Mouse (Mus musculus) megakaryocyte-erythroid progenitor cell, adult 5-6 weeks (primary cell): ENCODE results near the gene Ncapd3. TPM values are rescaled to one million over a fixed set of nuclear protein-coding genes. Genes with fewer than 3 reads are reported as not detected.

Source experiments
- ATAC-seq: replicated peaks from 2 replicates; pipeline ENCODE4 v1.8.0; 2016; ENCODE audit warnings: mild to moderate bottlenecking, inconsistent platforms; ENCODE audit not compliant: severe bottlenecking, poor library complexity, low FRiP score, low TSS enrichment
- total RNA-seq, 2 experiments: library from RNA; stranded (forward) in 1 of 2; stranded (reverse) in 1 of 2; fragments of 200-1000, 215-1000 nt in 1 of 2; fragments of >200 nt in 1 of 2; fragmentation: Nextera tagmentation in 1 of 2; gene quantifications; 2 replicates each; pipeline ENCODE4 v1.2.3; 2014 to 2017

Ncapd3 gene
- total RNA-seq (2014; fragmentation: Nextera tagmentation) (69.3 and 79.4 TPM in 2 replicates), total RNA-seq (2017) (47.9 and 52.1 TPM in 2 replicates)

DNA sequence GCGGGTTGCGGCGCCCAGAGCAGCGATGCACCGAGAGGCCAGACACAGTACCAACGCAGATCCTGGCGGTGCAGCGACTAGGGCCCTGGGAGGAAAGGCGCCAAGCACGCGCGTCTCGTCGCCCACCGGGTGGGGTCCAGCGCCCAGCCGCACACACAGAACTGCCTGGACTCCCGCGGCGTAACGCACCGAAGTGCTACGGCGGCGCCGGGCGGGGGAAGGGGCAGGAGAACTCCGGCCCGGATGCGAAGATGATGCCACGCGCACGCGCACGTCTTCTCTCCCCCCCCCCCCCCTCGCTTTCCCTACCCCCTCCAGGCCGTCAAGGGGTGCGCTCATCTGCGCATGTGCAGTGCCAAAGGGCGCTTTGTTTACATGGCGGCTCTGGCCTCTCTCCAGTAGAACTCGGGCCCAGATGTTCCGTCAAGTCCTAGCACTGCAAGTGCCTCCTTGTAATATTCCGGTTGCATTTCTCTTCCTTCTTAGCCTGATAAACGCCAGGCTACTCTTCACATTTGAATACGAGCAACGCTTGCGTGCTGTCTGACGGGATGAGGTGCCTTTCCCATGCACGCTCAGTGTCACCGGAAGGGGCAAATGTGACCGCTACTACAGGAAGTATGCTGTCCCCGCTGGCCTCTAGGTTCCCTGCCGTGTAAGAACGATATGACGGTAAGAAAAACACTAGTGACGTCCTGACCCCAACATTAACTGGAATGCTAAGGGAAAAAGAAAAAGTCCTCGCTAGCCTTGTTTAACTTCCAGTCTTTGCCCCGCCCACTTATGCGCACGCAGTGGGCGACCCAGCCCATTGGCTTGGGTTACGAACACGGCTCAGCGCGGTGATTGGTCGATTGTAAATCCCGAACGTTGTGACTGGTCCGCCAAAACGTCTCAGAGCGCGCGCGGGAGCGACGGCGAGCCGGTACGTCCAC lies at the start of gene Ncapd3, which contains the start of gene Vps26b:
Gene Ncapd3, plus strand, starts transcription at position 348 of the 935 bp plus-strand sequence.
Gene Vps26b, minus strand, starts transcription at position 238 of the 935 bp plus-strand sequence.
- peak; percentile 90 for ATAC-seq

GRCm38 (mm10) chr9:26985090-26985613 lies 44.8 kb upstream of the Ncapd3 start:
- ATAC-seq: no peak

- no peak for ATAC-seq
These were observed 44.2 kb upstream of the Ncapd3 start for GRCm38 (mm10) chr9:26985668-26986277.

DNA sequence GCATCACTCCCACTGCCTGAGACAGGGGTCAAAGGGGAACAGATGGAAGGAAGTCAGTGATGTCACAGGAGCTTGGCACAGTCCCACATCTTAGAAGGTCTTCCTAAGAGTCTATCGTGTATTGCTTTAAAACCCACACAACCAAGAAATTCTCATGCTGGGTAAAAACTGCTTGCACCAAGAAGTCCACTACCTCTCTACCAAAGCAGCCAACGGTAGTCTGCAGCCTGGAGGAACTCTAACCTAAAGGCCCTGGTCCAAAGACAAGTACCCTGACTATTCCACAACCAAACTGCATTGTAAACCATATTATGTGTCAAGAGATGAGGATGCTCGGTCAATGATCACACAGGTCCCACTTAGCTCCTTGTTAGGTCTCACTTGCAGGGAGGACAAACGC lies 39.8 kb upstream of the Ncapd3 start:
- no peak for ATAC-seq

- ATAC-seq: no peak
These were observed 36.9 kb upstream of the Ncapd3 start for GRCm38 (mm10) chr9:26993118-26993517.

- no peak for ATAC-seq
These were observed 36.1 kb upstream of the Ncapd3 start for GRCm38 (mm10) chr9:26993900-26994299.

DNA sequence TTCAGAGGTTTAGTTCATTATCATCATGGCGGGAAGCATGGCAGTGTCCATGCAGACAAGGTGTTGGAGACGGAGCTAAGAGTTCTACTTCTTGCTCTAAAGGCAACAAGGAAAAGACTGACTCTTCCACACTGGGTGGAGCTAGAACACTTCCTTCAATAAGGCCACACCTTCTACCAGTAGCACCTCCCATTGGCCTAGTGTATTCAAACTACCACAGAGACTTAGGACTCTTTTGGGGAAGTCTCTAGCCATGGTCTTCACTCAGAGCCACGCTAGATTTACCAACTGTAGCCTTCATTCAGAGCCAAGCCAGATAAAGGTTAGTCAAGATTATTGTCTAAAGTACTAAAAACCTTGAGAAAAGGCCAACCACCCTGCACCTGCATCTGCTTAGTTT lies 32.9 kb upstream of the Ncapd3 start:
- no peak for ATAC-seq

GRCm38 (mm10) chr9:26997501-26997900 lies 32.5 kb upstream of the Ncapd3 start:
- no peak for ATAC-seq

DNA sequence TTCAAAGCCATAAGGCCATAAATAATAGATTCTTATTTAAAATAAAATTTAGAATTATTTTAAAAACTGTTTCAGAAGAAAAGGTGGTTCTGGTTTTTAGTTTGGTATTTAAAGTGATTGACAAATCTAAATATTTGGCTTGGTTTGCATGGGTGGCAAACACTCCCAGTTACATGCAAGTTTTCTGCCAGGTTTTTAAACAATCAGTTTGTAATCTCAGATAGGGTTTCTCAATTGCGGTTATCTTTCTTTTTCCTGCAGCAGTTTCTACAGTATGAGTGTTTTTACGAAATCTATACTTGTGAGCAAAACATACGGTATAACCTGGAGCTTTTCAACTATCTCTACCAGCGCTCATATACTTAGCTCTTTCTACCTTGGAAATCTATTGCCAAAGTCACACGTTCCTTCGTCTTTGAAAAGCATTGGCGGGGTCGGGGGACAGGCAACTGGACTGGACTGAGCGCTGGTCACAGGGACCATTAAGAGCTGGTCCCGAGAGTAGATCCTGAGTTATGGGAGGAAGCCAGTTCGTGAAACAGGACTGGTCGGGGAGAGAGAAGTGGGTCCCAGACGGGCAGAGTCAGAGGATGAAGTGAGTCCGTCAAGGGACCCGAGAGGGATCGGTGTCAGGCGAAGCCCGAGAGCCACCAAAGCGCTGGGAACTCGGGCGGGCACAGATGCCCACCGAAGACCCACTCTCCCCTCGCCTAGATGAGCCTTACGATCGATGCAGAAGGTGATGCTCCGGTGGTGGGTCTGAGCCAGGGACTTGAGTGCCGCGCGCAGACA lies 31.1 kb upstream of the Ncapd3 start:
- ATAC-seq: no peak

DNA sequence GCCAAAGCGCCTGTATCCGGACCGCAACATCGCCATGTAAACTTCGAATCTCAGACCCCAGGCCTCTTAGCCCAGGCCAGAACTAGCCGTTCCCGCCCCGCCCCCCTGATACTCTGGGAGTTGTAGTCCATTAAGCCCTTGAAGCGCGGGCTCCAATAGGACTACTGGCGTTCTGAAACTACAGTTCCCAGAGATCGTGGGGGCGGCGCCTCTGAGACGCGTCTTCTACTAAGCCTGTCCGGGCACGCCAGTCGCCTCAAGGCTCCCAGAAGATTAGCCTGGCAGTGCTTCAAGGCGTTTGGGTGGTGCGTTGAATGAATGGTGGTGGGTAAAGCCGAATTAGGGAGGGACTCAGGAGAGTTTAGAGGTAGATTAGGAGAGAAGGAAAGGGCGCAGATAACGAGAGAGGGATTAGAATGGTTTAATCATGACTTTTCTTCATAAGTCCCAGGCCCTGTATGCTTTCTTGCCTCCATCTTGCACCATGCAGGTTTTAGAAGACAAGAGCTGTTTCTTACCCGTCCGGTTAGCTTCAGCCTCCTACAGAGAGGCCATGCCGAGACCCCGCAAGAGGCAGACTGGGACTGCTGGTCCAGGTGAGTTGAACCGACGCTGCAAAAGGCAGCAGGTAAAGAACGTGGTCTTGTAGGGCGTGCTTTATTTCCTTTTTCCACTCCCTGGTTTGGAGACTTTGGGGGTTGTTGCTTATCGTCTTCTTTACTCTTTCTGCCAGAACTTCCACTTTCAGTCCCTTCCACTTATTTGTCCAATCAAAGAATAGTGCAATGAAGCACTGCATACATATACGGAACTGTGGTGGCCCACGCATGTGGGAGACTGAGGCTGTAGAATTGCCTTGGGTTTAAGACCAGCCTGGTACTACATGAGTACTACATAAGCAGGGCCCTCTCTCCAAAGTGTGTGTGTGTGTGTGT lies 30.2 kb upstream of the Ncapd3 start, which contains the start of the genes Acad8 and Thyn1:
Gene Acad8, minus strand, starts transcription at position 106 of the 935 bp plus-strand sequence.
Gene Thyn1, plus strand, starts transcription at position 250 of the 935 bp plus-strand sequence.
- peak; percentile 98 for ATAC-seq

DNA sequence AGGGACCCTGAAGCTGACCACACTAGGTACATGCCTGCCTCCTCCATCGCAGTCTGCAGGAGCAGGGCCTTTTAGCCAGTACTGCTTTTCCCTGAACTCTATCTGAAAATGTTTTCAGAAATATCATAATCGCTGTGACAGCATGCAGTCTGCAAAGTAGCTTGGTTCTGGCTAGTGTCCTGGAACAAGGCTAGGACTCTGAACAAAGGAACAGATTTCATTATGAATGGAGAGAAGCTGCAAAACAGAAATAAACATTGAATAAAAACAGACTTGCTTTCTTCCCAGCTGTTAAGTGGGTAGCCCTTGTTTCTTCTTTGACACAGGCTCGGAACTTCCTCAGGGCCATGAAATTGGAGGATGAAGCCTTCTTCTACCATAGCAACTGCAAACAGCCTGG lies 24.7 kb upstream of the Ncapd3 start:
- no peak for ATAC-seq

GRCm38 (mm10) chr9:27005933-27006332 lies 24.0 kb upstream of the Ncapd3 start:
- no peak for ATAC-seq

GRCm38 (mm10) chr9:27006866-27007265 lies 23.1 kb upstream of the Ncapd3 start:
- ATAC-seq: no peak

GRCm38 (mm10) chr9:27009231-27009630 lies 20.7 kb upstream of the Ncapd3 start:
- ATAC-seq: no peak

GRCm38 (mm10) chr9:27011572-27011971 lies 18.4 kb upstream of the Ncapd3 start:
- no peak for ATAC-seq

DNA sequence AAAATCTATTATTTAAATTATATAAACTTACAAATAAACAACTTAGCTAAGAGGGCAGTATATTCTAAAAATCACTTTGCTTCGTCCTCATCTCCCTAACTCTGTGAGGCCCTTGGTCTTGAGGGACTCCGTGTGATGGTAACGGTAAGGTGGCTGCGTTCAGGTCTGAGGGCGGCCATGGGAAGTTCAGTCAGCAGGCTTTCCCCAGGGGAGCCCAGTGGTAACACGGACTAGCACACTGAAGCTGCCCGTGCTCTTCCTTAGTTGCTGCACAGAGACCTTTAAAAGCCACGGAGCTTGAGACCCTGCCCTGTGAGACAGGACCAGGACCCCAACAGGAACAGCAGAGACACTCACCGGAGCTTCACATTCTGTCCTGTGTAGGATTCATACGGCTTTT lies 11.0 kb upstream of the Ncapd3 start:
- ATAC-seq: no peak

GRCm38 (mm10) chr9:27023681-27024080 lies 6.3 kb upstream of the Ncapd3 start:
- no peak for ATAC-seq

DNA sequence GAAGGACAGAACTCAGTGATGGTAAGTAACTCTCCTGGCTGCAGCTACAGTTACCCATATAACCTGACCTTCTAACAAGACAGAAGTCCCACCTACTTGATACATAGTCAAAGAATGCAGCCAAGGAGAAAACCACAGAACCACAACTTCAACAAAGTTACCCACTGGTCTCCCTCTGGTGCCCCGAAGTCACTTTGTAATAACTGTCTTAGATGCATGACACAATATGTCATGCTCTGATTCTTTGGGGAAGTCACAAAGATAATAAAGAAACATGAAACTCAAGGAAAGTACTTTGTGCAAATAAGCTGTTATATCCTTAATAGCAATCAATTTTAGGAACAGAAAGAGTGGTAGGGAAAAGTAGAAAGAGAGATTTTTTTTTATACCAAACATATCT lies 3.3 kb upstream of the Ncapd3 start:
- no peak for ATAC-seq
